Mouse (Mus musculus) MEL (cell line): Measurements from ENCODE around the gene Ptpn11. TPM values are rescaled to one million over a fixed set of nuclear protein-coding genes. Genes with fewer than 3 reads are reported as not detected.
A peak's percentile ranks its signal among the peaks of the same experiment; 100 is the strongest.

Experiments
- DNase-seq: peaks from one replicate; pipeline ENCODE4 v3.0.0; 2011; ENCODE audit warnings: low read depth, low spot score
- H3K27ac ChIP-seq: 2 replicates; pipeline ENCODE4 v1.5.1; 2012; ENCODE audit warnings: low read depth, mild to moderate bottlenecking, control low read depth, low read length, moderate library complexity; ENCODE audit not compliant: control insufficient read depth
- H3K27me3 ChIP-seq, 2 experiments: fragments of 150-350 bp in 1 of 2; sonication (generic) in 1 of 2; 2 replicates each; pipeline ENCODE4 v1.6.1; 2012; ENCODE audit warnings: low read length in 2 of 2, mild to moderate bottlenecking in 2 of 2, improper control_type of control experiment in 1 of 2, moderate library complexity in 1 of 2; ENCODE audit not compliant: insufficient read depth in 2 of 2, control insufficient read depth in 1 of 2
- H3K36me3 ChIP-seq, 2 experiments: 2 replicates each; pipeline ENCODE4 v1.6.1; 2012 to 2014; ENCODE audit warnings: low read length in 2 of 2, improper control_type of control experiment in 1 of 2, inconsistent platforms in 1 of 2, mild to moderate bottlenecking in 1 of 2; ENCODE audit not compliant: insufficient read depth in 2 of 2, control insufficient read depth in 1 of 2
- H3K4me1 ChIP-seq, 2 experiments: fragments of 150-350 bp in 1 of 2; sonication (generic) in 1 of 2; 2 replicates each; pipeline ENCODE4 v1.6.1; 2012; ENCODE audit warnings: low read length in 2 of 2, improper control_type of control experiment in 1 of 2, mild to moderate bottlenecking in 1 of 2; ENCODE audit not compliant: insufficient read depth in 2 of 2, control insufficient read depth in 1 of 2
- H3K4me3 ChIP-seq, 2 experiments: fragments of 150-350 bp in 1 of 2; sonication (generic) in 1 of 2; 2 replicates each; pipeline ENCODE4 v1.5.1; 2012; ENCODE audit warnings: low read depth in 2 of 2, low read length in 2 of 2, mild to moderate bottlenecking in 2 of 2, moderate library complexity in 2 of 2, control low read depth in 1 of 2, improper control_type of control experiment in 1 of 2; ENCODE audit not compliant: control insufficient read depth in 1 of 2, insufficient read depth in 1 of 2
- H3K79me2 ChIP-seq: 2 replicates; pipeline ENCODE4 v1.6.1; 2012; ENCODE audit warnings: mild to moderate bottlenecking, low read length, moderate library complexity; ENCODE audit not compliant: control insufficient read depth, poor library complexity, insufficient read depth
- H3K9ac ChIP-seq: 2 replicates; pipeline ENCODE4 v1.6.1; 2012; ENCODE audit warnings: low read depth, mild to moderate bottlenecking, control low read depth, low read length, moderate library complexity; ENCODE audit not compliant: control insufficient read depth, poor library complexity, severe bottlenecking
- H3K9me3 ChIP-seq: fragments of 150-350 bp; sonication (generic); replicated peaks from 2 replicates; pipeline ENCODE4 v1.6.1; 2012; ENCODE audit warnings: mild to moderate bottlenecking, low read length, improper control_type of control experiment, moderate library complexity; ENCODE audit not compliant: insufficient read depth
- CTCF ChIP-seq, 3 experiments: IDR thresholded peaks in 2 of 3; conservative IDR thresholded peaks in 1 of 3; 2 replicates each; pipeline ENCODE4 v1.5.1; 2011 to 2012; ENCODE audit warnings: low read length in 3 of 3, low read depth in 2 of 3, mild to moderate bottlenecking in 2 of 3, improper control_type of control experiment in 1 of 3, inconsistent platforms in 1 of 3, mixed read lengths in 1 of 3, moderate library complexity in 1 of 3; ENCODE audit not compliant: control insufficient read depth in 1 of 3, insufficient read depth in 1 of 3, poor library complexity in 1 of 3, severe bottlenecking in 1 of 3
- EP300 ChIP-seq, 2 experiments: IDR thresholded peaks; 2 replicates each; pipeline ENCODE4 v1.6.1; 2011; ENCODE audit warnings: improper control_type of control experiment in 2 of 2, low read length in 2 of 2, low read depth in 1 of 2, mild to moderate bottlenecking in 1 of 2
- MAZ ChIP-seq: IDR thresholded peaks from 2 replicates; pipeline ENCODE4 v1.6.1; 2012; ENCODE audit warnings: low read depth, mild to moderate bottlenecking, inconsistent platforms, low read length, improper control_type of control experiment
- POLR2AphosphoS2 ChIP-seq: IDR thresholded peaks from 2 replicates; pipeline ENCODE4 v1.6.1; 2011; ENCODE audit warnings: low read length, improper control_type of control experiment
- RAD21 ChIP-seq: IDR thresholded peaks from 2 replicates; pipeline ENCODE4 v1.6.1; 2011; ENCODE audit warnings: mild to moderate bottlenecking, low read depth, low read length, improper control_type of control experiment
- SMC3 ChIP-seq: IDR thresholded peaks from 2 replicates; pipeline ENCODE4 v1.6.1; 2011; ENCODE audit warnings: low read depth, low read length, improper control_type of control experiment
- TAL1 ChIP-seq: IDR thresholded peaks from 2 replicates; pipeline ENCODE4 v1.6.1; 2012; ENCODE audit warnings: mild to moderate bottlenecking, inconsistent platforms, low read length, moderate library complexity, mixed read lengths
- UBTF ChIP-seq: IDR thresholded peaks from 2 replicates; pipeline ENCODE4 v1.6.1; 2012; ENCODE audit warnings: low read depth, mild to moderate bottlenecking, inconsistent platforms, low read length, improper control_type of control experiment, moderate library complexity, borderline replicate concordance; ENCODE audit not compliant: insufficient read depth
- USF1 ChIP-seq: IDR thresholded peaks from 2 replicates; pipeline ENCODE4 v1.6.1; 2014; ENCODE audit warnings: low read depth, mild to moderate bottlenecking, inconsistent platforms, low read length, improper control_type of control experiment, moderate library complexity
- ZKSCAN1 ChIP-seq: IDR thresholded peaks from 2 replicates; pipeline ENCODE4 v1.6.1; 2012; ENCODE audit warnings: low read depth, mild to moderate bottlenecking, inconsistent platforms, low read length, improper control_type of control experiment, moderate library complexity
- polyA plus RNA-seq, 2 experiments: library from polyadenylated mRNA; stranded (reverse) in 1 of 2; unstranded in 1 of 2; fragments of >175 nt in 1 of 2; fragments of >200 nt in 1 of 2; gene quantifications; 2 replicates each; pipeline versions ENCODE4 v1.2.1 to v1.2.4; 2012; ENCODE audit warnings: low replicate concordance in 2 of 2, low read depth in 1 of 2; ENCODE audit not compliant: insufficient read length in 2 of 2, insufficient read depth in 1 of 2, missing spikeins in 1 of 2
- total RNA-seq: library from RNA; depleted of rRNA; stranded (reverse); fragments of 300-350 nt; gene quantifications from 2 replicates; pipeline ENCODE4 v1.2.3, GENCODE M21; 2012

Gene Ptpn11
- total and polyA plus RNA-seq, 3 experiments: 43.6 to 55.0 (median 46.5) TPM

DNA sequence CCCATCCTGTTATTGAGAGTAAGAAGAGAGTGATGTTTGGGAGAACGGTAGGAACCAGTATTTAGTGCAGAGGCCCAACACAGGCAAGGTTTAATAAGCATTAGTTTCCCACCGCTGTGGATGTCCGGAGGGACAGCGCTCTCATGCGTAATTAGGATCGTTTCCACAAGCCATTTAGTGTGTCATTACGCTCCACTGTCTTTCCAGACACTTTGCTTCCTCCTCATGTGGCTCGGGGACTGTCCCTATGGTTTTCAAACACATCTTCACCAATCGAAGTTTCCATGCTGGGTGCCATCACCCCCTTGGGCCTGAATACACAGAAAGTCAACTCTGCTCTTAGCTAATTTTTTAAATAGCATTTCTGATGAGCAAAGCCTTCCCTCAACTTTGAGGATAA, 7.9 kb downstream of the Ptpn11 start:
- Histone ChIP-seq H3K79me2 (peaks cover 60% of the 10 kb centered on the region), H3K4me1 (no peaks in the 10 kb centered on the region), H3K4me3 (no peak overlapping the region), H3K36me3 (peaks cover 0 to 3% of the 10 kb centered on the region in 2 experiments; a peak in 3 of 4 replicates), H3K9me3 (no peaks in the 10 kb centered on the region), H3K27me3 (no peaks in the 10 kb centered on the region), H3K9ac (no peak overlapping the region), H3K27ac (no peak overlapping the region)
- DNase-seq: no peak
- no peak for TF ChIP-seq USF1
- TF ChIP-seq UBTF: no peak
- no peak for TF ChIP-seq TAL1
- no peak for TF ChIP-seq MAZ

DNA sequence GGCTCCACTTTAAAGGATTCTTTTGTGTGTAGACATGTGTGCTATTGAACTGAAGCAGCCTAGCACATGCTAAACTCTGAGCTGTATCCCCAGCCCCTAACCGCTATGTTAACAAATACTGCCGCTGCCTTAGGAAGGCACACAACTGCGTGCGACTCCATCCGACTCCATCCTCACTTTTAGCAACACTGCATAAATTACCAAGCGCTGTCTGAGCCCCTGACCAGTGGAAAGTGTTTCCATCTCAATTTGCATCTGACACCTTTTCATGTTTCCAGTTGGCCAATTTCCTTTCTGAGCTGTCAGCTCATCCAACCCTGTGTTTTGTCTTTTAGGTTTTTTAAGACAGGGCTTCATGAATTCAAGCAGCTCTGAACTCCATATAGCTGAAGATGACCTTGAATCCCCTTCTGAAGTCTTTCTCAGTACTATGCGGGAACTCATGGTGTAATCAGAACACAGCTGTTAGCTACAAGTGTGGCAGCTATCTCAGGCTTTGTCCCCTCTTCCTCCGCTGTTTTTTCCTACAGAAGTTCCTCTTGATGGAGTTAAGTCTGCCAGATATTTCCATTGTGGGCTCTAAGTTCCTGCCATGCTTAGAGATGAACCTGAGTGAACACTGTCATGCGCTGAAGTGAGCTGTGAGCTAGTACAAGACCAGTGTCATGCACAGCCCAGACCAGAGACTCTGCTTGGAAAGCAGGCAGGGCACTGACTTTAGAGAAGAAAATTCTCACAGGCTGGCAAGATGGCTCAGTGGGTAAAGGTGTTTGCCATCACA, 11.9 kb downstream of the Ptpn11 start:
- Histone ChIP-seq H3K79me2 (peaks cover 27% of the 10 kb centered on the region), H3K9me3 (no peaks in the 10 kb centered on the region), H3K27me3 (no peaks in the 10 kb centered on the region), H3K27ac (no peak overlapping the region), H3K4me3 (no peak overlapping the region), H3K4me1 (no peaks in the 10 kb centered on the region), H3K9ac (no peak overlapping the region), H3K36me3 (peaks cover 0 to 3% of the 10 kb centered on the region in 2 experiments; a peak in 2 of 4 replicates)
- DNase-seq: no peak
- TF ChIP-seq POLR2AphosphoS2 (no peak), ZKSCAN1 (no peak)

DNA sequence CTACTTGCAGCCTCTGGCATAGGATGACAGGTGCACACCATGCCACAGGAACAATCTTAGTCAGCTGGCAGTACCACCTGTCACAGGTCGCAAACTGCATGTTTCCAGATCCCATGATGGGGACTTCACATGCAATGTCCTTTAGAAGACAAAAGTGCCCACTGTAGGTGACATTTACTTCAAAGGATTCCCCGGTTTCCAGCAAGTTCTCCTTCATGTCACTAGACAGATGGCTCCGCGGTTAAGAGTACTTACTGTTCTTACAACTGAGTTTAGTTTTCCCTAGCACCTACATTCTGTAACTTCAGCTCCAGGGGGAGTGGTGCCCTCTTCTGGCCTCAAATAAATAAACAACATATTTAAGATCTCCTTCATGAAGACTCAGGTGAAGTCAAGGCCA, 18.4 kb downstream of the Ptpn11 start:
- Histone ChIP-seq H3K9me3 (no peaks in the 10 kb centered on the region), H3K9ac (no peak overlapping the region), H3K79me2 (0 out of 2 replicates have a peak, but pooled peaks cover 1% of the 10 kb centered on the region), H3K27ac (no peak overlapping the region), H3K4me1 (no peaks in the 10 kb centered on the region), H3K4me3 (no peak overlapping the region), H3K27me3 (no peaks in the 10 kb centered on the region), H3K36me3 (peaks cover 0 to 21% of the 10 kb centered on the region in 2 experiments; a peak in 2 of 4 replicates)
- TF ChIP-seq SMC3: peak; percentile 34; the same call in 1 of the 2 replicates
- peak; percentile 18 for TF ChIP-seq RAD21
- no peak for TF ChIP-seq EP300 (IDR thresholded peaks at IDR 0.05; ENCODE audit: low read depth in 1 of 2, low read length in 2 of 2)
- peak in 2 of 3 experiments; percentile 20 to 48; a peak in 2 of 6 replicates for TF ChIP-seq CTCF (IDR thresholded peaks at IDR 0.05 in 2 of 3, conservative IDR thresholded peaks at IDR 0.05 in 1 of 3; ENCODE audit: control insufficient read depth in 1 of 3, insufficient read depth in 1 of 3, low read depth in 2 of 3, low read length in 3 of 3, poor library complexity in 1 of 3, severe bottlenecking in 1 of 3)
- DNase-seq: peak; percentile 41
